Mouse (Mus musculus): Measurements from ENCODE around the gene Dennd1c. TPM values are rescaled to one million over a fixed set of nuclear protein-coding genes. Genes with fewer than 3 reads are reported as not detected.
A peak's percentile ranks its signal among the peaks of the same experiment; 100 is the strongest.

The Dennd1c gene
- 2.8 and 2.9 TPM in 2 replicates for polyA plus RNA-seq (2014; fragmentation: Nextera tagmentation; extraction: Ambion mirVana)

DNA sequence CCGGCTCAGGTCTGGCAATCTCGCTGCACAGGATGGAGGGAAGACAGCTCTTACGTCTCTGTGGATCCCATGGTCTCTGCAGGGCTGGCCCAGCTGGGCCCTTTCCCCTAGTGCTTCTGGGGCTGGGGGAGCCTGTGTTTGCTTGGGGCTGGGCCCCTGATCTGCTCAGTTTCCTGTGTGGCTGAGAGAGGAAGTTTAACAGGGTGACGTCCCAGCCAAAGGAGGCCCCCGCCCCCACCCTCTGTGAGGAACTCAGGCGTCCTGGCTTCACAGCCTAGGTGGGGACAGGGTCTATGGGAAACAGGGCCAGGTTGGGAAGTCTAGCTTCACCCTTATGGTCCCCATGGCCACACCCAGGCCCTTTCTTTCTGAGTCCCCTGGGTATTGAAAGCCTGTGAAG lies at the start of gene Dennd1c:
Gene Dennd1c, minus strand, starts transcription at position 179 of the 400 bp plus-strand sequence.
- H3K27ac ChIP-seq (ENCODE audit: low read depth, low read length) = no peak within 1 kb of the TSS
- WGBS = 59% methylated on average over 6 of the region's 6 CpGs
- ATAC-seq (ENCODE audit: insufficient read depth, low FRiP score, low TSS enrichment) = no peak

DNA sequence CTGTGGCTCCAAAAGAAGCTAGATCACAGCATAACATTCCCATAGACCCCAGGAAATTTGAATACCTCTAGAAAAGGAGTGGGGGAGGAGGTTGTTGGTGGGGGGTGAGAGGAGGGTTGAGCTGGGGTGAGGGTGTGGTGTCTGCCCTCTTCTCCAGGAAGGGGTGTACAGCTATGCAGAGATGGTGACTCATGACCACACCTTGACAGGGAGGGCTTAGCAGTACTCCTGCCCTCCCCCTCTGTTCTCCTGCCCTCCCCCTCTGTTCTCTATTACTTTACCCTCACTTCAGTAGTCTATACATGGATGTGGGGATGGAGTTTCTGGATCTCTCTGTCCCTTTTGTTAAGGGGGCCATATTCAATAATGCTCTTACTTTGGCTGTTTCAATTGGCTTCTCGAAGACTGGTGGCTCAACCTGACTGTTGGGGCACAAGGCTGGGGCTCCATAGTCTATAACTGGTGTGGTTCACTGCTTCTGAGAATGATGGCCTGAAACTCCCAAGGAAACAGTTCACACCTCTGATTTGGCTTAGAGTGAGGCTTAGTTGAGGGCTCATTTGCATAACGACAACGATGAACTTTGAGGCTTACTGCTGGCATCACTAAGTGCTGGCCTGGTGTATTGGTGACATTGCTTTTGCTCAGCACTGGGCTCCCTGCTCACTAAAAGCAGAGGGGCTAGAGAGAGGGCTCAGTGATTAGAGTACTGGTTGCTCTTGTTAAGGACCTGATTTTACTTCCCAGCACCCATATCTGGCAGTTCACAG lies 47.7 kb upstream of the Dennd1c start:
- ATAC-seq (ENCODE audit: insufficient read depth, low FRiP score, low TSS enrichment) = no peak
- no peaks in the 10 kb centered on the region for H3K4me1 ChIP-seq (ENCODE audit: control insufficient read depth, insufficient read depth, low read length)
- no peak overlapping the region for H3K9ac ChIP-seq (ENCODE audit: low read length)
- H3K36me3 ChIP-seq (ENCODE audit: control insufficient read depth, insufficient read depth, low read length) = no peaks in the 10 kb centered on the region
- H3K27me3 ChIP-seq (ENCODE audit: control insufficient read depth, insufficient read depth, low read length) = no peaks in the 10 kb centered on the region
- 51% methylated on average over 3 of the region's 3 CpGs for WGBS
- no peak for DNase-seq (ENCODE audit: low spot score)
- no peak overlapping the region for H3K4me3 ChIP-seq (ENCODE audit: low read depth, low read length)
- H3K27ac ChIP-seq (ENCODE audit: low read depth, low read length) = no peak overlapping the region
- no peaks in the 10 kb centered on the region for H3K9me3 ChIP-seq (ENCODE audit: control insufficient read depth, low read length)
- no peak overlapping the region for H3K4me2 ChIP-seq (ENCODE audit: low read depth)

More for the DNA sequence above, at the start of gene Dennd1c:
- H3K9ac ChIP-seq (ENCODE audit: low read length) = no peak within 1 kb of the TSS
- H3K9me3 ChIP-seq (ENCODE audit: control insufficient read depth, low read length) = no peaks in the 10 kb centered on the region
- H3K4me1 ChIP-seq (ENCODE audit: control insufficient read depth, insufficient read depth, low read length) = no peaks in the 10 kb centered on the region
- no peak within 1 kb of the TSS for H3K4me3 ChIP-seq (ENCODE audit: low read depth, low read length)
- DNase-seq (ENCODE audit: low spot score) = no peak
- H3K4me2 ChIP-seq (ENCODE audit: low read depth) = no peak within 1 kb of the TSS
- no peaks in the 10 kb centered on the region; the same call in 1 of the 2 replicates for H3K36me3 ChIP-seq (ENCODE audit: control insufficient read depth, insufficient read depth, low read length)
- H3K27me3 ChIP-seq (ENCODE audit: control insufficient read depth, insufficient read depth, low read length) = no peaks in the 10 kb centered on the region

DNA sequence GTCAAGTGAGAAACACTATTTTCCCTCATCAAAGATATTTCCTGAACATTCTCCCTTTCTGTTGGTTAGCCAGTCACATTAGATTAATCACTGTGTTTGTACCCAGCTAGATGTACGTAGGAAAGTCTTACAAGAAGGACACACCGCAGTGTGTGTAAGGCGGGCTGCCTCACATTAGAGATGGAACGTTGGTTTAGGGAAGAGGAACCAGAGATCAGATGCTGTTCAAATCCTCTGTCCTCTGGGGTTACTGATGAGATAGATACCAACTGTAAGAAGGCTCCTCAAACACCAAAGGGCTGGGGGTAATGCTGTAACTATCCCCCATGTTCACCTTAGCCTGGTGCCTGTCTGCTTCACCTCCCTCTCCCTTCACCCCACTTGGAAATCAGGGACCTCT lies 46.5 kb upstream of the Dennd1c start:
- Histone ChIP-seq H3K9ac (ENCODE audit: low read length) (no peak overlapping the region), H3K4me3 (ENCODE audit: low read depth, low read length) (no peak overlapping the region), H3K36me3 (ENCODE audit: control insufficient read depth, insufficient read depth, low read length) (no peaks in the 10 kb centered on the region), H3K9me3 (ENCODE audit: control insufficient read depth, low read length) (no peaks in the 10 kb centered on the region), H3K27ac (ENCODE audit: low read depth, low read length) (no peak overlapping the region), H3K27me3 (ENCODE audit: control insufficient read depth, insufficient read depth, low read length) (no peaks in the 10 kb centered on the region), H3K4me1 (ENCODE audit: control insufficient read depth, insufficient read depth, low read length) (no peaks in the 10 kb centered on the region), H3K4me2 (ENCODE audit: low read depth) (no peak overlapping the region)
- DNase-seq (ENCODE audit: low spot score) (no peak), ATAC-seq (ENCODE audit: insufficient read depth, low FRiP score, low TSS enrichment) (no peak)
- 90% methylated on average over 4 of the region's 4 CpGs for WGBS

DNA sequence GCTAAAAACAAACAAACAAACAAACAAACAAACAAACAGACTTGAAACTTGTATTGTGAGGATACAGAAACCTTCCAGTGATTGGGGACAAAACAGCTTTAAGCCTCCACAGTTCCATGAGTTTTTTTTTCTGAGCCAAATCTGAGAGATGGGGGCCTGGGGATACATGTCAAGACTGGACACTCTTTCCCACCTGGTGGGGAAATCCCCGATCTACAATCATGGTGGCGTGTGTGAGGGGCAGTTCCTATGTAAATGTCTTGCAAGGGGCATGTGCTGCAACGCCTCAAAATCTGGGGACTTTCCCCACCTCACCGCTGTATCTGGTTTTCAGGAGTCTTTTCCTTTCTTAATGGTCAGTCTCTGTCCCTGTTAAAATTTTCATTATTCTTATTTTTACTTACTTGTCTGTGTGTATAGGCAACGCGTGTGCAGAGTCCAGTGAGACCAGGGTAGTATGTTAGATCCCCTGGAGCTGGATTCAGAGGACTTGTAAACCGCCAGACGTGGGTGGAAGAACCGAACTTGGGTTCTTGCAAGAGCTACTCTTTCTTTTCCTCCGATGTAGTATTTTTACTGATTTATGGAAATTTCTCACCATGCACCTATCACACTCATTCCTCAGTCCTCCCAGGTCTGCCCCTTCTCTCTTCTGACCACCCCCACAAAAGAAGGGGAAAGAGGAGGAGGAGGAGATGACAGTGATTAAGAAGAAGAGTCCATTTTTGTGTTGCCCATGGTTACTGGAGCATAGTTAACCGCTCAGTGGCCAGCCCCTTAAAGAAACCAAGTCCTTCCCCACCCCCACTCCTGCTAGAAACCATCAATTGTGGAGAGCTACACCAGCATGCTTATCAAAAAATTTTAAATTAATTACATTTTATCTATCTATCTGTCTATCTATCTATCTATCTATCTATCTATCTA lies 45.1 kb upstream of the Dennd1c start:
- Histone ChIP-seq H3K36me3 (ENCODE audit: control insufficient read depth, insufficient read depth, low read length) (no peaks in the 10 kb centered on the region), H3K9ac (ENCODE audit: low read length) (no peak overlapping the region), H3K4me2 (ENCODE audit: low read depth) (no peak overlapping the region), H3K4me3 (ENCODE audit: low read depth, low read length) (no peak overlapping the region), H3K27me3 (ENCODE audit: control insufficient read depth, insufficient read depth, low read length) (no peaks in the 10 kb centered on the region), H3K27ac (ENCODE audit: low read depth, low read length) (no peak overlapping the region), H3K4me1 (ENCODE audit: control insufficient read depth, insufficient read depth, low read length) (no peaks in the 10 kb centered on the region), H3K9me3 (ENCODE audit: control insufficient read depth, low read length) (no peaks in the 10 kb centered on the region)
- ATAC-seq (ENCODE audit: insufficient read depth, low FRiP score, low TSS enrichment) (no peak), DNase-seq (ENCODE audit: low spot score) (no peak)
- WGBS = 88% methylated on average over 11 of the region's 11 CpGs

DNA sequence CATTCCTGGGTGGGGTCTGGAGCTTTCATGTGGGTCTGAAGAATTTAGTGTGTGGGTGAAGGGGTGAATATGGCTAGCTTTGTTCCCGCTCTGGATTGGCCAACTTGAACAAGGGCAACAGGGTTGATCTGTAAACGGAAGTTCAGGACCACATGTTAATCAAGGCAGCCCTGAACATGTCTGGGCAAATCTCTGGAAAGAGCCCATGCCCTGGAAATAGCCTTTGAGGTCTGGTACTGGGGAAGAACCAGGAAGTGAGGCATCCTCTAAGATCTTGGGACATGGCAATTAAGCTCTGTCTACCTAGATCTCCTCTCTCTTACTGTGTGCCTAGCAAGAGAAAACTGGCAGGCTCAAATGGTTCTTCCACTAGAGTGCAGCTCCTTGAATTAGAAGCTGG lies 43.5 kb upstream of the Dennd1c start:
- Histone ChIP-seq H3K4me3 (ENCODE audit: low read depth, low read length) (no peak overlapping the region), H3K27ac (ENCODE audit: low read depth, low read length) (no peak overlapping the region), H3K4me2 (ENCODE audit: low read depth) (no peak overlapping the region), H3K9me3 (ENCODE audit: control insufficient read depth, low read length) (no peaks in the 10 kb centered on the region), H3K4me1 (ENCODE audit: control insufficient read depth, insufficient read depth, low read length) (no peaks in the 10 kb centered on the region), H3K27me3 (ENCODE audit: control insufficient read depth, insufficient read depth, low read length) (no peaks in the 10 kb centered on the region), H3K9ac (ENCODE audit: low read length) (no peak overlapping the region), H3K36me3 (ENCODE audit: control insufficient read depth, insufficient read depth, low read length) (no peaks in the 10 kb centered on the region)
- 86% methylated on average over 2 of the region's 2 CpGs for WGBS
- ATAC-seq (ENCODE audit: insufficient read depth, low FRiP score, low TSS enrichment) (no peak), DNase-seq (ENCODE audit: low spot score) (no peak)

DNA sequence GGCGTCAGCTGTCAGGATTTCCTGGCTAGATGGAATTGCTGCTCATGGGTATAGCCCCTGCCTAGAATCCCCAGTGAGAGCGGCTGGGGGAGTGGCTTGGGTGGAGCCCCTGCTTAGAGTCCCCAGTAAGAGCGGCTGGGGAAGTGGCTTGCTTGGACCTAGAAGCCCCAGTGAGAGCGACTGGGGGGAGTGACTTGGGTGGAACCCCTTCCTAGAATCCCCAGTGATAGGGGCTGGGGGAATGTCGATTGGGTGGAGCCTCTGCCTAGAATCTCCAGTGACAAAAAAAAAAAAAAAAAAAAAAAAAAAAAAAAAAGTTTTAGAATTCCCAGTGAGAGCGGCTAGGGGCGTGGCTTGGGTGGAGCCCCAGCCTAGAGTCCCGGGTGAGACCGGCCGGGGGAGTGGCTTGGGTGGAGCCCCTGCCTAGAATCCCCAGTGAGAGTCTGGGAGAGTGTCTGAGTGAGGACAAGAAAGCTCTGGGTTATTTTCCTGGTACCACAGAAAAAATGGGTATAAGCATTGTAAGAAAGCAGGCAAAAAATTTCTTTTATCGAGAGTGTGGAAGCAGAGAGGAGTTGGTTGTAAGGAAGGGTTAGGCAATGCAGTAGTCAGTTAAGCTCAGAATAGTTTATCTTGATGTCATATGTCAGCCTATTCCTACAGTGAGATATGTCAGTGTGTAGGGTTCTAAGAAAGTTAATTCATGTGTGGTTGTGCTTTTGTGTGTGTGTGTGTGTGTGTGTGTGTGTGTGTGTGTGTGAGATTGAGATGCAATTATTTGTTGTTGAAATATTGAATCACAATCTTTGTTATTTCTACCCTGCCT lies 40.4 kb upstream of the Dennd1c start:
- no peak overlapping the region for H3K4me2 ChIP-seq (ENCODE audit: low read depth)
- no peaks in the 10 kb centered on the region for H3K4me1 ChIP-seq (ENCODE audit: control insufficient read depth, insufficient read depth, low read length)
- no peaks in the 10 kb centered on the region for H3K36me3 ChIP-seq (ENCODE audit: control insufficient read depth, insufficient read depth, low read length)
- no peak overlapping the region for H3K27ac ChIP-seq (ENCODE audit: low read depth, low read length)
- DNase-seq (ENCODE audit: low spot score) = peak; percentile 53
- H3K4me3 ChIP-seq (ENCODE audit: low read depth, low read length) = no peak overlapping the region
- peak; percentile 67 for ATAC-seq (ENCODE audit: insufficient read depth, low FRiP score, low TSS enrichment)
- H3K9ac ChIP-seq (ENCODE audit: low read length) = no peak overlapping the region
- no peaks in the 10 kb centered on the region for H3K9me3 ChIP-seq (ENCODE audit: control insufficient read depth, low read length)
- 1% methylated on average over 11 of the region's 11 CpGs for WGBS
- H3K27me3 ChIP-seq (ENCODE audit: control insufficient read depth, insufficient read depth, low read length) = no peaks in the 10 kb centered on the region

DNA sequence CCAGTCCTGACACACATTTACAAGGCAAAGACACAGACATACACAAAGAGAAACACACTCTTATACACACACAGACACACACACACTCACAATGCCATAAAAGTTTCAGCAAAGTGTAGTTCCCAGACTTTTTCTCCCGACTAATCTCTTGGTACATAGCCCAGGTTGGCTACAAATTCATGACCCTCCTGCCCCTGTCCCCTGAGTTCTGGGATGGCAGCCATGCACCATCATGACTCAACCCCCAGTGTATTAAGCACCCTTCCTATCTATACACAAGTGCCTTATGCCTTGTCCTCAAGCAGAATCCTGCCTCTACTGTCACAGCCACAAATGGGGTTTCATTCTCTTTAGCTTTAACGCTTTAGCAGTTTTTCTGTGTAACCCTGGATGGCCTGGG lies 38.5 kb upstream of the Dennd1c start:
- Histone ChIP-seq H3K27ac (ENCODE audit: low read depth, low read length) (no peak overlapping the region), H3K27me3 (ENCODE audit: control insufficient read depth, insufficient read depth, low read length) (no peaks in the 10 kb centered on the region), H3K4me1 (ENCODE audit: control insufficient read depth, insufficient read depth, low read length) (no peaks in the 10 kb centered on the region), H3K9ac (ENCODE audit: low read length) (no peak overlapping the region), H3K36me3 (ENCODE audit: control insufficient read depth, insufficient read depth, low read length) (no peaks in the 10 kb centered on the region), H3K4me2 (ENCODE audit: low read depth) (no peak overlapping the region), H3K4me3 (ENCODE audit: low read depth, low read length) (no peak overlapping the region), H3K9me3 (ENCODE audit: control insufficient read depth, low read length) (no peaks in the 10 kb centered on the region)
- DNase-seq (ENCODE audit: low spot score) (no peak), ATAC-seq (ENCODE audit: insufficient read depth, low FRiP score, low TSS enrichment) (no peak)
- 83% methylated on average over 2 of the region's 2 CpGs for WGBS

DNA sequence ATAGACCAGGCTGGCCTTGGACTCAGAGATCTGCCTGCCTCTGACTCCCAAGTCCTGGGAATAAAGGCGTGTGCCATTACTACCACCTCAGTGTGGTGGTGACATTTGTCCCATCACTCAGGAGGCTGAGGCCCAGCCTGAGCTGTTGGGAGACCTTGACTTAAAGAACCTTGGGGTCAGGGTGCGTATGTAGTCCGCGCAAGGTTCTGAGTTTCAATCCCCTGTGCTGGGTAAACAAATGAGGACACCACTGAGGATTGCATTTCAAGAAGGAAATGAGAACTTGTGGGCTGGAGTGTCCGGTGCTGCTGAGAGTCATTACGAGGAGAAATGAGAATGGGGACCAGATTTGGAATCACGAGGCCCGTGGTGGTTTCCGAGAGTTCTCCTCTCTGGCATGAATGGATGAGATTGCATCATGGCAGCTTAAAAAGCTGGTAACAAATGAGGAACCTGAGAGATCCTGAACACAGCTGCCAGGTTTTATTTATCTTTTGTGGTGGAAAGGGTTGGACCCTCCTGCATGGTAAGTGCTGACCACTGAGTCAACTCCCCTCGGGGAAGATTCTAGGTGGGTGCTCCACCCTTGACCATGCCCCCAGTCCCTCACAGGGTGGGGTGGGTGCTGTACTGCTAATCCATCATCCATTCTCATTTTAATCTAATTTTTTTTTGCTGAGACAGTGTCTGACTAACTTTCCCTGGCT lies 34.6 kb upstream of the Dennd1c start:
- DNase-seq (ENCODE audit: low spot score) = no peak
- Histone ChIP-seq H3K36me3 (ENCODE audit: control insufficient read depth, insufficient read depth, low read length) (no peaks in the 10 kb centered on the region), H3K4me1 (ENCODE audit: control insufficient read depth, insufficient read depth, low read length) (no peaks in the 10 kb centered on the region), H3K4me3 (ENCODE audit: low read depth, low read length) (no peak overlapping the region), H3K4me2 (ENCODE audit: low read depth) (no peak overlapping the region), H3K9ac (ENCODE audit: low read length) (no peak overlapping the region), H3K27me3 (ENCODE audit: control insufficient read depth, insufficient read depth, low read length) (no peaks in the 10 kb centered on the region), H3K27ac (ENCODE audit: low read depth, low read length) (no peak overlapping the region), H3K9me3 (ENCODE audit: control insufficient read depth, low read length) (no peaks in the 10 kb centered on the region)
- 92% methylated on average over 10 of the region's 10 CpGs for WGBS
- ATAC-seq (ENCODE audit: insufficient read depth, low FRiP score, low TSS enrichment) = no peak
